Mouse (Mus musculus) forebrain, embryonic 12.5 days (tissue): ENCODE measurements around the gene Tsen15. TPM values are rescaled to one million over a fixed set of nuclear protein-coding genes. Genes with fewer than 3 reads are reported as not detected.

Experiments used
- ATAC-seq: fragments of 200-750 bp; cut with Nextera tagmentation; 2 replicates; pipeline ENCODE4 v1.8.0; 2017; ENCODE audit warnings: moderate TSS enrichment; ENCODE audit not compliant: low FRiP score
- H3K27ac ChIP-seq: fragments of 300-500 bp; sonication (generic); 2 replicates; pipeline ENCODE4 v1.5.1; 2016; ENCODE audit warnings: mild to moderate bottlenecking
- H3K27me3 ChIP-seq: fragments of 300-500 bp; sonication (generic); 2 replicates; pipeline ENCODE4 v1.6.1; 2016; ENCODE audit warnings: mild to moderate bottlenecking
- H3K36me3 ChIP-seq: fragments of 300-500 bp; sonication (generic); replicated peaks from 2 replicates; pipeline ENCODE4 v1.6.1; 2016; ENCODE audit warnings: mild to moderate bottlenecking
- H3K4me1 ChIP-seq: fragments of 300-500 bp; sonication (generic); 2 replicates; pipeline ENCODE4 v1.6.1; 2016
- H3K4me2 ChIP-seq: fragments of 300-500 bp; sonication (generic); 2 replicates; pipeline ENCODE4 v1.6.1; 2016; ENCODE audit warnings: mild to moderate bottlenecking, moderate library complexity
- H3K4me3 ChIP-seq: fragments of 300-500 bp; sonication (generic); replicated peaks from 2 replicates; pipeline ENCODE4 v1.5.1; 2016; ENCODE audit warnings: mild to moderate bottlenecking
- H3K9ac ChIP-seq: fragments of 300-500 bp; sonication (generic); 2 replicates; pipeline ENCODE4 v1.6.1; 2016; ENCODE audit warnings: mild to moderate bottlenecking
- H3K9me3 ChIP-seq: fragments of 300-500 bp; sonication (generic); 2 replicates; pipeline ENCODE4 v1.6.1; 2016
- WGBS: fragments of 180-500 bp; shearing (Covaris S2); methylation state at CpG from one replicate; pipeline ENCODE4 v1.1.7; 2016; 5-methylcytosine and 5-hydroxymethylcytosine counted together
- polyA plus RNA-seq: library from polyadenylated mRNA; unstranded; fragments of >200 nt; fragmentation: Nextera tagmentation; extraction: Ambion mirVana; gene quantifications from 2 replicates; pipeline ENCODE4 v1.2.1, GENCODE M21; 2016

Tsen15 gene
- polyA plus RNA-seq, 1 experiment from 2014 or later: 57.4 TPM

GRCm38 (mm10) chr1:152369139-152369538, 17.3 kb downstream of the Tsen15 start:
- WGBS: 36% methylated on average over 4 of the region's 4 CpGs
- 0 out of 2 replicates have a peak, but pooled peaks have one; percentile 49 for ATAC-seq

DNA sequence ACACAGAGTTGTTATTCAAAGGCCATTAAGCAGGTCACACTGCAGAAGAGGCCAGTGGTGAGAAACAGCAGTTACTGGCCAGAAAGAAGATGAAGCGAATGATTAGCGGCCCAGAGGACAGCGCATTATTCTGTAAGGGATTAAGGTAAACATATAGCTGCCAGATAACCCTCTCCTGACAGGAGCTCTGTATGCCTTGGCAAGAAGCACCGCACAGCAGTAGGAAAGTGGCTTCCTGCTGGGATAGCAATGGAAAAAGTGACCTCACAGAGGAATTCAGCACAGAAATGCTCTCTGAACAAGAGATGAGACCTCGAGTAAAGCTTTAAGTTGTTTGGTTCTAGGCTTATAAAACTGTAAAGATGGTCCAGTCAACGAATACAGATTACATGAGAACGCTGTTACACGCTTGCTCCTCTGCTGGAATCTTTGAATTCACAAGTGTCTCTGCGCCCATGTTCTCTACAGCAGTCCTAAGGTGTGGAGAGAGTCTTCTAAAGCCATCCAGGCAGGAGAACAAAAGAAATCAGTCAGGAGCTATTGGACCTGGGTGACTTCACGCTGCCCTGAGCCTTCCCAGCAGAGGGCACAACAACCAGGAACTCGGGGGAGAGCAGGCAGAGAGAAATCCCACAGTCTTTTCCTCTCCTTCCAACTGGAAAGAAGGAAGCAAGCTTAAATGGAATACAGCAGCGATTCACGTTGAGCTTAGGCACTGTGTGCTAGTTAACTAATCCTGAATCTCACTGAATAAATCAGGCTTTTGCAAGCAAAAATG, 18.0 kb downstream of the Tsen15 start:
- Histone ChIP-seq H3K4me2 (no peak overlapping the region), H3K4me3 (no peak overlapping the region), H3K9me3 (no peaks in the 10 kb centered on the region), H3K9ac (no peak overlapping the region), H3K36me3 (no peaks in the 10 kb centered on the region; the same call in 1 of the 2 replicates), H3K27me3 (no peaks in the 10 kb centered on the region), H3K4me1 (peaks cover 5% of the 10 kb centered on the region), H3K27ac (no peak overlapping the region)
- no peak for ATAC-seq
- 46% methylated on average over 13 of the region's 13 CpGs for WGBS

More at GRCm38 (mm10) chr1:152369139-152369538, 17.3 kb downstream of the Tsen15 start:
- H3K4me2 ChIP-seq: no peak overlapping the region
- H3K4me3 ChIP-seq: no peak overlapping the region
- no peak overlapping the region for H3K27ac ChIP-seq
- no peaks in the 10 kb centered on the region; the same call in 1 of the 2 replicates for H3K36me3 ChIP-seq
- H3K9ac ChIP-seq: no peak overlapping the region
- no peaks in the 10 kb centered on the region for H3K27me3 ChIP-seq
- no peaks in the 10 kb centered on the region for H3K9me3 ChIP-seq
- H3K4me1 ChIP-seq: peaks cover 5% of the 10 kb centered on the region

DNA sequence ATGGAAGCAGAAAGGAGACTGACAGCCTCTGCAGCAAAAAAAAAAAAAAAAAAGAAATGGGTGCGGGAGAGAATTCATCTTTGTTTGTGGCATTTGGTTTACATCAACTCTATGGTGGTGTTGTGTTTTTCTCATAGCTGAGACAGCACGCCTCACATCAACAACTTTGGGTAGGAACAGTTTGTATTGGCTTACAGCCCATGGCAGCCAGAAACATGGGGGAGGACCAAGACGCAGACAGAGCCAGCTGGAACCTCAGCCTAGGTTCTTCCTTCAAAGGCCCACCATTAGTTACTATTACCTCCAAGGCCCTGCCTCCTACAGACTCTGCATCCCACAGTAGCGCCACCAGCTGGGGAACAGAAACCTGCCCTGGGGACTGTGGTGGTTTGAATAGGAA, 29.8 kb downstream of the Tsen15 start:
- no peak for ATAC-seq
- Histone ChIP-seq H3K36me3 (no peaks in the 10 kb centered on the region), H3K9ac (no peak overlapping the region), H3K4me3 (no peak overlapping the region), H3K4me1 (no peaks in the 10 kb centered on the region), H3K27me3 (no peaks in the 10 kb centered on the region), H3K9me3 (no peaks in the 10 kb centered on the region), H3K4me2 (no peak overlapping the region), H3K27ac (no peak overlapping the region)
- 89% methylated on average over 4 of the region's 4 CpGs for WGBS

GRCm38 (mm10) chr1:152347946-152348345, 38.5 kb downstream of the Tsen15 start:
- H3K9me3 ChIP-seq: no peaks in the 10 kb centered on the region
- no peaks in the 10 kb centered on the region for H3K27me3 ChIP-seq
- no peak overlapping the region for H3K4me2 ChIP-seq
- no peak overlapping the region for H3K9ac ChIP-seq
- no peak overlapping the region for H3K27ac ChIP-seq
- H3K4me1 ChIP-seq: no peaks in the 10 kb centered on the region
- H3K4me3 ChIP-seq: no peak overlapping the region
- no peak for ATAC-seq
- H3K36me3 ChIP-seq: no peaks in the 10 kb centered on the region

GRCm38 (mm10) chr1:152324024-152324423, 62.5 kb downstream of the Tsen15 start:
- no peaks in the 10 kb centered on the region for H3K36me3 ChIP-seq
- H3K9ac ChIP-seq: no peak overlapping the region
- no peaks in the 10 kb centered on the region for H3K27me3 ChIP-seq
- H3K9me3 ChIP-seq: no peaks in the 10 kb centered on the region
- 92% methylated on average over 6 of the region's 6 CpGs for WGBS
- no peak overlapping the region for H3K27ac ChIP-seq
- ATAC-seq: no peak
- H3K4me1 ChIP-seq: no peaks in the 10 kb centered on the region
- no peak overlapping the region for H3K4me2 ChIP-seq
- no peak overlapping the region for H3K4me3 ChIP-seq

Other genes with a start within 250 kb of the Tsen15 start
- gene Colgalt2, start 13.1 kb upstream of the Tsen15 start, polyA plus RNA-seq: 1.5 and 2.1 TPM in 2 replicates